Mouse (Mus musculus) urinary bladder, adult 18-20 months (tissue): ENCODE results near the gene Slc8a3.

ENCODE experiments used
- DNase-seq, 2 experiments: peaks; one replicate each; pipeline ENCODE4 v3.0.0; 2022; ENCODE audit warnings: low spot score in 2 of 2, mixed read lengths in 2 of 2

Slc8a3 gene

DNA sequence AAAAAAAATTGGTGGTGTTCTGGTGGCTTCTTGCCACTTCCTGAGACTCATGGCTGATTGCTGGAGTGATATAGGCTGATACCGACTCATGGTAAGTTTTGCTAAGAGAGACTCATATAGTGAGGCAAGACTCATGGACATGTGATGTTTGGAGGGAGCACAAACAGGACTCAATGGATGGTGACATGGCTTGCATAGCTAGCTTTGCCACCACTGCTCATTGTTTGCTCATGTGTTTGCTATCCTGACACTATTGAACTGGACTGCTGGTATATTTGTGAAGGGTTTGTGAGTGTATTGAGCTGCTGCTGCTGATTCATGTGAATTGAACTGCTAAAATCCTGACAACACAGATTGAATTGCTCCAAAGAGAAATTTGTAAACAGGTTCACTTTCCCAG lies 95.8 kb downstream of the Slc8a3 start:
- DNase-seq: no peak

DNA sequence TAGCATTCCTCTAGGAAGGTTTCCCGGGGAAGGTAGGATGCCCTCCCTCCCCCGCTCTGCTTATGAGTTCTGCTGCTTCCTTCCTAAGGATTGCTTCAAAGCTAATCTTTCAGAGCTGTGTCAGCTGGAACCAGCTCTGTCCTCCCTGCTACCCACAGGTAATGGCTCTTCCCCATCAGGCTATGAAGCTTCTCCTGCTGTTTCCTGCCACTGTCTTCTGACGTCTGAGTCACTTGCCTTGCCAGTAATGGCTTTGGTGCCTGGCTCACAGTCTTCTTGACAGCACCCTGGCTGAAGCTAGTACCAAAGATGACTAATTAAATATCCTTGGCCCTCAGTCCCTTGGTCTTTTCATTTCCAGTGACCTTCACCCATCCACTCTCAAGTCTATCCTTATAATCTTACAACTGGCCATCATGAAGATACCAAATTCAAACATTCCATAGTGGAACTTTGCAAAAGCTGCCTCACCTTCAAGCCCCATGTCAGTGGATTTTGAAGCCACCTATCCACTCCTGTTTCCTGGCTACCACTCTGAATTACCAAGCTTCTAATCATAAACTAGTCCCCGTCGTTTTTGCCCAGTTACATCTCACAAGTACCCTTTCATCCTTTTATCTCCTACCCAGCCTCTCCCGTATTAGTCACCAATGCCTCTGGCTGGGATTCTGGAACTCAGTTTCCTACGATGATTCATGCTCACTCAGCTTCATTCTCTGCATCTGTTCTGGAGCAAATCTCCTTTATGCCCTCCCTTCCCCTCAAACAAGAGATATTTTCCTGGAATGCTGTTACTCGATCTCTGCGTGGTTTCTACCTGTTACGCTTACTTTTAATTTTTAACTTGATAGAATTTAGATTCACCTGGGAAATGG lies 97.3 kb downstream of the Slc8a3 start:
- no peak for DNase-seq

DNA sequence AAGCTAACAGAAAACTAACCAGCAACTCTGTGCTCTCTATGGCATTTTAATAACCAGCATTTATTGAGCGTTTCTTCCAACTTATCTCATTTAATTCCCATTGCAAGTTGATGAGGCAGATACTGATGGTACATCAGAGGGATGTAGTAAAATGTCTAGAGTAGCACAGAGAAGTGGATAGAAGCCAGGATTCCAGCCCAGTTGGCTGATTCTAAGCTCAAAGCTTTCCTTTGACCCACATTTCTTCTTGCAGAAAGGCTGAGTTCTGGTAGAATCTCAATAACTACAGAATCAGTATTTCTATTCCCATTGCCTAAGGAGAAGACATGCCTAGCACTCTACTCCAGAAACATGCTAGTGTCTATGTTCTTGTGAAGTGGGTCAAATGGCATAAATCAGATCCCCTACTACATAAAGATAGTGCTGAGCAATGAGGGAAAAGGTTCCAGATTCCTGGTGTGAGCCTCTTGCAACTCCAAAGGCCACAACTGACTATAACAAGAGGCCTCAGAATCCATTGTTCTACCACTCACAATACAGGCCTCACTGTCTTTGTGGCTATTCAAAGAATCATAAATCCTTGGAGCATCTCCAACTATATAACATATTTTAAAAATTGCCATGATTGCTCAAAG lies 99.1 kb downstream of the Slc8a3 start:
- DNase-seq: no peak

DNA sequence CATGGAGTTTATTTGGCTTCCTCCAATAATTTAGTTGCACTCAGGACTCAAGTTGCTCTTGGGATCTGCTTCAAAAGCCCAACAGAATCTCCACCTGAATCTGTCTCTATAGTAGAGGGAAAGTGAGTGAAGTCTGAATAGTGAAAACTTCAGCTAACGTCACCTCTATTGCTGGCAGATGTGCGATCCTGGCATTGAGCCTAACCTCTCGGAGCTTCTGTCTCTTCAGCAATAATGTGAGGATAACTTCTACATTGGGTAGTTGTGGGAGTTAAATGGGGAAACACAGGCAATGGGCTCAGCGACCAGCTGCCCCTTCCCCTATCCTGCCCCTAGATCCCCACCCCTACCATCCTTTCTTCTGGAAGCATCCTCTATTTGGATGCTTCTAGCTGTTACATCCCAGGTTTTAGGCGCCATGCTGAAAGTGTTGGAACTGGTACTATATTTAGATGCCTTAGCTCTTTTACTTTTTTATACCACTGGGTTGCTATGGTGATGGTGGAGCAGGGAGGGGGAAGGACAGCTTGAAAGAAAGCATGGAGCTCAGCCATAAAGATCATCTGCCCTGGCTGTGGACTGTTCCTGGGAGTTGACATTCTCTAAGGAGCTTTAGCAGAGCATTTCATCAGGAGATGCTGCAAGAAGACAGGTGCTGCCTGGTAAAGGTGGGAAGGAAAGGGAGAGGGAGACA lies 105.1 kb downstream of the Slc8a3 start:
- no peak for DNase-seq

DNA sequence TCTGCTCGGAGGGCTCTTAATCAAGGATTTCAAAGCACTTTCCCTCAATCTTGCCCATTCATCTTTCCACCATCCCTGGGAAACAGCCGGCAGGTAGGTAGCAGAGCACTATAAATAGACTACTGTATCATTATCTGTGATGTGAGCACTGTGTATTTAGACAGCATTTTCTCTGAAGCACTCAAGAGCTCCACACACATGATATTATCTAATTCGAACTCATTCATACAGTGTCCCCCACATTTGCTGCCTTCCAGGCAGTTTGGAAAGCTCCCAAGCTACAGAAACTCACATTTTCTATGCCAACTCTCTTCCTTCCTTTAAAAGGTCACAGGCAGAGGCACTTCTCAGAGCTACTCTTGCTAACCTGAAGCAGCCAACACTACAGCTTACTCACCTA lies 106.4 kb downstream of the Slc8a3 start:
- no peak for DNase-seq

DNA sequence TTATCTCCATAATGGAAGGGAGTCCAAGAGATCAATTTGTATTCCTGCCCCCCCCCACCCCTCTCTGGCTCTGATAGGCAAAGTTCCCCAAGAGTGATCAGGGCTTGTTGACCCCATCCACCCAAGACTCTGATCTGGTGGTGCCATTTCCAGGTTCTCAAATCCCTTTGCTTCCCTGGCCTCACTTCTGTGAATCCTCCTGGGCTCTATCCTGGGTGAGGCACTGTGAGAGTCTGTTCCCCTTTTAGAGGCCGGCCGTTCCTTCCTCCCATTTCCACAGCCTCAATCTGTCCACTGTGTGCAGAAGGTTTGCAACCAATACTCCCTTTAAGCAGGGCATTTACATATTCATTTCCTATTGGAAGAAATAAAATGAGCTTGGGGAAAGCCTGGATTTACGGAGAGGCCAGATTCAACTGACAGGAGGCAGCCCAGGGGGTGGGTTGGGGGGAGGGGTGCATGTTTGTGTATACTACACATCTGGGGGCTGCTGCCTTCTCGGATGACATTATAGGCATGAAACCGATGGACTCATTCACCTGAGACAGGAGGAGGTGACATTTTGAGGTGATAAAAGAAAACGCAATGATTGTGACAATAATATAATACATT lies 106.9 kb downstream of the Slc8a3 start:
- DNase-seq: no peak

DNA sequence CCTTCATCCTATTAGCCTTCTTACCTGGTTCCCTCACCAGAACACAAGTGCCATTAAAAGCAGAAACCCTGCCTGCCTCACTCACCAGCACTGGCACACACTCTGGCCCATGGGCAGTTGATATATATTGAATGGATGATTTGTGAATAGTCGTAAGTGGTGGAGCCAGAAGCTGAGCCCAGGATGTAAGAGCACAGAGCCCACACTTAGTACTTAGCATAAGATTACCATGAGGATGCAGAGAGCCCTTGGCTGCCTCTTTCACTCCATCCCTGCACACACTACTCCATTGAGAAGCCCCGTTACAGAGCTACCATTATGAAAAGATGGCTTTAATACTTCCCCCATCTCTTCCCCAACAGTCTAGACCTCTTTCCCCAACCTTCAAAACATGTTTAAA lies 108.1 kb downstream of the Slc8a3 start:
- DNase-seq: no peak

DNA sequence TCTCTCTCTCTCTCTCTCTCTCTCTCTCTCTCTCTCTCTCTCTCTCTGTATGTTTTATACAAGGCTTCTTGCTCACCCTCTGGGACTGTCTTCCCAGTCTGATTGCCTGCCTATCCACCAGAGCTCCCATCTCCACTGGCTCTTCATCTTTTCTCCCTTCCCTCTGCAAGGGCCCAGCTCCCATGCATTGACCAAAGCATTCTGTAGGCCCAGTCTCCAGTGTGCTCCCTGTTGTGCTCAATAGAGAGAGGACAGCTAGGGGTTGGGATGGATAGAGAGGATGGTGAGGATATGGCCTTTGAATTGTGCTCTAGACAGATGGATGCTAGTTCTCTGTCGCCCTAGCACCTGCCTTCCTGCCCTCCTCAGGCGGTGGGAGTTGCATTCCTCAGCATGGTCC lies 109.7 kb downstream of the Slc8a3 start:
- no peak for DNase-seq

DNA sequence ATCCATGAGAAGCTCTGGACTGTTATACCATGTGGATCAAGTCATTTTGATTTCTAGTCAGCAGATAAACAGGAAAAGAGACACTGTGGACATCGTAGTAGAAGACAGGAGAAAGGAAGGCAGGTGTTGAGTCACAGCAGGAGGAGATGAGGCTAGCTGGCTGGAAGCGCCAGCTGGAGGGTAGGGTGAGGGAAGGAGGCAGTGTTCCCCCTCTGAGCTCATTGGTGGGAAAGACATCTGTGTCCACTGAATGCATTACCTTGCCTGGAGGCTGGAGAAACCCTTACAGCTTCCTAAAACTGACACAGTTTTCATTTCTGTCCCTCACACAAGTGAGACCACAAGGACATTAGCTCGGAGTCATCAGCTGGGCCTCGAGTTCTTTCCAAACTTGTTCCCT lies 113.6 kb downstream of the Slc8a3 start:
- no peak for DNase-seq

DNA sequence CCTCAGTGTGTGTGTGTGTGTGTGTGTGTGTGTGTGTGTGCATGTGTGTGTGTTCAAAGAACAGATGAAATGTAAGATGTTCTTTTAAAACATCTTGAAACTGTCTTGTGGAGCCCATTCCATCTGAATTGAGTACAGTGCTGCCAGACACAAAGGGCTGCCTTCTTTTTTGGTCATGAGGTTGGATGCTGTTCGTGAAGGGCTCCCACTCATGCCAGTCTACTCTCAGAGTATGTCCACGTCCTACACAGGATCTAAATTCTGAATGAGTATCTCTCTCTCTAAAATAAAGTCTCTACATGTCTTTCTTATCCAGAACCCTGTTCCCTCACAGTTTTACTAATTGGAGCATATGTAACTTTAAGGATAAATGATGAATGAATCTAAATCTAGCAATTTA lies 124.4 kb downstream of the Slc8a3 start:
- DNase-seq: no peak

DNA sequence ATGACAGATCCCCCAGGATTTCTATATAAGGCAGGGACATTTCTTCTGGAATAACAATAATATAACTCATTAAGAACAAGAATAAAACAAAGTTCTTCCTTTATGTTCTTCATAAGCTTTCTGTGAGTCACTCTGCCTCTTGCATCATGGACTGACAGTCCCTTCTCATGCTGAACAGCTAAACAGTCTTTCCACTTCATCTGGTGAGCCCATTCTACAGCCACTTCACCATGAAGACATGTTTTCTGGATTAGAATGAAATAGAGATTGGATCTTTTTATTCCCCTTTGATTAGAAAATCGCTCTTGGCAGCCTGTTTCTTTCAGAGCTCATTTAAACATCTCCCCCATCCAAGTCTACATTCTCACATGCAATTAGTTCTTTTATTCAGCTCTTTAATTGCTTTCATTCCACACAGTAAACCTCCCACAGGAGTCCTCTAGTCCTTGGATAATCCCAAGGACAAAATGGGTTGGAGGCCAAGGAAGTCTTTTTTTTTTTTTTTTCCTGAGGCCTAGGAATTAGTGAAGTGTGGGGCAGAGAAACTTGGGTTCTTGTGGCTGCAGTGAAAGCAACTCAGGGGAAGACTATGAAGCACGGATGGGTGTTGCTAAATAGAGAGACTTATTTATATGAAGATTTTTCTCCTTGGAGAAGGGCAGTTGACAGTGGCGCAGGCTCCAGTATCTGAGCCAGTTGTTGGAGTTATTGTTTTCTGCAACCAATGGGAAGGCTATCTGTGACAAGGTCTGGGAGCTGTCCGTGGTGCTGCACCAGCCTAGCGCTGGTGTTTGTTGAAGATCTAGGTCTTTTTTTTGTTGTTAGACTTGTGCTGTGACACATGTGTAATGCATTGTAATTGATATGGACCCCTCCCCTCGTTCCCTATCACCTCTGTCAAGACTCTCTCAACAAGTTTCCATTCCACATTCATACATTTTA lies 127.1 kb downstream of the Slc8a3 start:
- DNase-seq: no peak

DNA sequence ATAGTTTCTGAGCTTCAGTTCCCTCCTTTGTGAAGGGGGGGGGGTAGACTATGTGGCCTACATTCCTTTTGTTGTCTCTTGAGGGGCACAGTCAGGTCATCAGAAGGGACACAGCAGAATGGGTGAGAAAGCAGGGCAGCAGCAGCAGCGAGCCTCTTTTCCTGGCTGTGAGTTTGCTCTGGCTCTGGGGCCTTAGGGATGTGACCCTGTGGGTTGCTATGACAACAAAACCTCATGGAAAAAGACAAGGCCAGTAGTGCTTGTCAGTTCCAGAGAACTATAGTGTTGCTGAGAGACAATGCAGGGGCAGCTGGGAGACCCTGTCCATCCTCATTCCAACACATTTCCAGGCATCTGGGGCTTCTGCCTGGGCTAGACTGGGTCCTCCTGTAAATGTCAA lies 129.8 kb downstream of the Slc8a3 start:
- no peak for DNase-seq

DNA sequence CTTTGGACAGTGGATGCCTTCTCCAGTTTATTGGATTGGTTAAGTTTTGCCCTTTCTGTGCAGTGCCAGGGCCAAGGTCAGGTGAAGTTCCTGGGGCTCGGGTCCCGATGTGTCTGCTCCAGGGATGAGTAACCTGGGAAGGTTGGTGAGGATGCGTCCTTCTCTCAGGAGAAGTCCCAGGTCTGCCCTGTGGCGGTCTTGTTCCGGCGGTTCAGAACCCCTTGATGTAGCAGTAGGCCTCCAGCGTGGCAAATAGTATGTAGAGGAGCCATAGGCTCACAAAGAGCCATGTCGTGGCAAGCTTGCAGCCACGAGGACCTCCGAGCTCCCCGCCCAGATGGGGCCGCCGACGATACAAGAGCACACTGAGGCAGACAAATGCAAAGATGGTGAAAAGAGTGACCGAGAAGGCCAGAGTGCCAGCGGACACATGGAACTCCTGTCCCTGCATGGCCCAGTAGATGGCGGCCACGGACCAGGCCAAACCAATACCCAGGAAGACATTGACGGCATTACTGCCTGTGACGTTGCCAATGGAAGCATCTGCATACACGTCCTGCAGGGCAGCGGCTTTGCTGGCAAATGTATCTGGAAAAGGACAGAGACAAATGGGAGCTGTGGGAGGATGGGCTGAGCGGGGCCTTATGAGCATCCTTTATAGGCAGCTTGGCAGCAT lies 133.6 kb downstream of the Slc8a3 start:
- peak in 1 of 2 experiments; percentile 26 for DNase-seq

DNA sequence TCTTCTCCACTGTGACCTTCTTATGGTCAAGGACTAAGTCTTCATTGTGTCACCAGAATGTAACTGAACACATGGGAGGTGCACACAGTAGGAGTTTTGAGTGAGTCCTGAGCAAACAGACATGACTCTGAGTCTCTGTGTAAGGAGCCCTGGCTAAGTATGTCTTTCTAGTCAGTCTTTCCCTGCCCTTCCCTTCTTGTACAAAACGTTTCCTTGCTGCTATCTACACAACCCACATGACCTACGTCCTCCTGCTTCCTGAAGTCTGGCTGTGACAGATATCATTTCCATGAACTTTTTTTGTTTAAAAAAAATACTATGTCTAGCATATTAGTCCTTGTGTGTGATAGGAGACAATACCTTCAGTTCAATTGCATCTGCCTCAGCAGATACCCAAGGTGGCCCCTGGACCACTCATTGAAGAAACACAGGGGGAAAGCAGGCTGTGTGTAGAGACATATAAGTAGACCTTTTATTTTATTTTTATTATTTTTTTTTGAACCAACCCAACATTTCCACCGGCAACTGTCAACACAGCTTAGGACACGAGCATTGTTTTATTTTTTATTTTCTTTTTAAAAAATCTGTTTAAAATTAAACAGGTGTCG lies 135.4 kb downstream of the Slc8a3 start:
- no peak for DNase-seq

DNA sequence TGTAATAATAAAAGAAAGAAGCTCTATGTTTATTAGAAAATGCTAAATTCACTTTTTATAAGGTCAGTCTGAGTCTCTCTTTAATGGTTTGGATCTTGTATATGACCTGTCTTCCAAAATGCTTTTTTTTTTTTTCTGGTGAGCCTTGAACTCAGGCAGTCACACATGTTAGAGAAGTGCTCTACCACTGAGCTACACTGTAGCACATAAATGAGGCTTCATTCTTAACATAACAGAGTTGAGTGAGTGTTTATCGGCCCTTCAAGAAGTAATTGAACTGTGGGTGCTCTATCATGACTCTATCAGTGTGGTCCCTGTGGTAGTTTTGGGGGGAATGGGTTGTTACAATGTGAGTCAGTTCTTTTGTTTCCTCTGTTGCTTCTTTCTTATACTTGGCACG lies 139.0 kb downstream of the Slc8a3 start:
- DNase-seq: no peak

DNA sequence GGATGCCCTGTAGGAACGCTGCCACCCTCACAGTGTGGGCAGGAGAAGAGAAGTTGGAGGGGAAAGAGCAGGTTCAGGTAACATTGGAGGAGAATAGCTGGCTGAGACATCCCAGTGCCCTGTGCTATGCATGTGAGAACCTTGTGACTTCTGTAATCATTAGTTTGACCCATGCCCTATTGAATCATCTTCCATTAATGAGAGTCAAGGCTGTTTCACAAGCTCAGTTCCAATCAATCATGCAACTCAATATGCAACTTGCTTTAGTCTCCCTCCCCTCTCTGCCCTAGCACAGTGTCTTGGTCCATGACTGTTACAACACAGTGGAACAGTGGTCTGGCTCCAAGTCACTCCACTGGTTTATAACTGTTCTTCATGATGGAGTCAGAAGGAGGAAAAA lies 143.3 kb downstream of the Slc8a3 start:
- no peak for DNase-seq

DNA sequence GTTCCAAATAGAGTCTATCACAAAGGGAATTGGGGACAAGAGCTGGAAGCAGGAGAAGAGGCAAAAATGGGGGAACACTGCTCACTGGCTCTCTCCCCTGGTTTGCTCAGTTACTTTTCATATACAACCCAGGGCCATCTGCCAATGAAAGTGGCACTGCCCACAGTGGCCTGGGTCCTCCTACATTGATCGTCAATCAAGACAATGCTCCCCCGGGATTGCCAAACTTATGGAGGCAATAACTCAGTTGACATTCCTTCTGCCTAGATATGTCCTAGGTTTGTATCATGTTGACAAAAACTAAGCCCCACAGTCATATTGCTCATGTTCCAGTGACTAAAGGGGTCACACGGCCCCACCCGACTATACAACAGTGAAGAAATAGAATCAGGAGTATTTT lies 144.0 kb downstream of the Slc8a3 start:
- no peak for DNase-seq

DNA sequence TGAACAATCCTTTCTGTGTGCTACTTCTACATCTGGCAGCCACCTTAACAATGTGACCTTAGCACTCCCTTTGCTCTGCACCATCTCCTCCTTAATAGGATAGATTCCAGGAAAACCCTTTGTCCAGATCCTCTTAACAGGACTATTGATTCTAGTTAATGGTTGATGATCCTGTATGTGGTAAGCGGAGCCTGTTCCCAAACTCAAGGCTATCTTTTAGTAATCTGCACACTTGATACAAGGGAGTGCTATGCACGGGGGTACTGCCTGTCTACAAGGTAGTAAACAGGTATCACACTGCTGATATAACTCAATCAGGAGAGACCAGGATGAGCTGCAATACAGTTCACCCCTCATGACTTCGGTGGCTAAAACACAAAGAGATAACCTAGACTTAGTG lies 144.6 kb downstream of the Slc8a3 start:
- no peak for DNase-seq

DNA sequence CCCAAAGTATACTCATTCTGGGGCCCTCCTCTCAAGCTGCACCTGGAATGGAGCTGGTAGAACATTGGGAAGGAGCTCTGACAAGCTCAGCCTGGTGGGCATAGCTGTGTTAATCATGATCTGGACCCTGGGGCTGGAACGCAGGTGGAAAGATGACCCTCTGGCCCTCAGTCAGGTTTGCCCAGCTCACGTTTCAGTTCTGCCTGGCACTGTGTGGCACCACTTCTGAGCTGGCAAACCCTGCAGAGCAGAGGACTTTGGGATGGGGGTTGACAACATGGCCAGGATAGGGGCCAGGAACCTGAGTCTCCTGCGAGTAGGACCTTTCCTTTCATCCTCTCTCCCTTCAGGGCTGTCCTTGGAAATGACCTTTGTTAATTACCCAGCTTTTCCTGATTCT lies 146.3 kb downstream of the Slc8a3 start:
- DNase-seq: no peak

DNA sequence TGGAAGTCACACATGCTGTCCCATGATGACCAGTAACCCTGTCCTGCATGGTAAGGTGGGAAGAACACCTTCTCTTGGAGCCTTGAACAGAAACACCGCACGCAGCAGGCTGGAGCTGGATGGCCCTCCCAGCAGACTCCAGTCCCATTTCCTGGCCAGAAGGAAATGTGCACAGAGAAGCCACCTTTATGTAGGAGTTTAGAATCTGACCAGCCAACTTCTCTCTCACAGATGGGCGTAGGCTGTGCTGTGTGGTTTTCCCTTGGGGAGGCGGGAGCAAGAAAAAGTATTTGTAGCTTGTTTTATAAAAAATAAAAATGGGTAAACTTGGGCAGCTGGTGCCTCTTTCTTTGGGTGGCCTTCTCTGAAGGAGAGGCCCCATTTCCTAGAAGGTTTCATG lies 146.9 kb downstream of the Slc8a3 start:
- no peak for DNase-seq
